Mouse (Mus musculus) C2C12 (cell line): ENCODE data around the gene Zfp579. TPM values are rescaled to one million over a fixed set of nuclear protein-coding genes. Genes with fewer than 3 reads are reported as not detected.

Experiments used
- H3K27me3 ChIP-seq: one replicate; pipeline ENCODE4 v1.6.1; 2011; ENCODE audit not compliant: control insufficient read depth, insufficient read depth, insufficient read length
- H3K36me3 ChIP-seq: one replicate; pipeline ENCODE4 v1.6.1; 2011; ENCODE audit not compliant: control insufficient read depth, insufficient read depth
- H3K4me3 ChIP-seq: one replicate; pipeline ENCODE4 v1.5.1; 2011; ENCODE audit warnings: mild to moderate bottlenecking, control low read depth; ENCODE audit not compliant: poor library complexity, insufficient read depth, severe bottlenecking
- H3K79me2 ChIP-seq: one replicate; pipeline ENCODE4 v1.6.1; 2011; ENCODE audit not compliant: control insufficient read depth, insufficient read depth
- H3K79me3 ChIP-seq: one replicate; pipeline ENCODE4 v1.6.1; 2011; ENCODE audit warnings: low read depth, control low read depth
- H3ac ChIP-seq: one replicate; pipeline ENCODE3; 2011; ENCODE audit warnings: low read depth; ENCODE audit not compliant: control insufficient read depth, insufficient read length
- CEBPB ChIP-seq: IDR thresholded peaks from one replicate; pipeline ENCODE4 v1.6.1; 2011; ENCODE audit warnings: low read depth, mild to moderate bottlenecking, control low read depth, moderate library complexity
- CTCF ChIP-seq: IDR thresholded peaks from one replicate; pipeline ENCODE4 v1.5.1; 2011; ENCODE audit not compliant: control insufficient read depth, insufficient read depth, insufficient read length
- FOSL1 ChIP-seq: IDR thresholded peaks from one replicate; pipeline ENCODE4 v1.8.0; 2011; ENCODE audit warnings: mild to moderate bottlenecking, low read length; ENCODE audit not compliant: poor library complexity, insufficient read depth, severe bottlenecking
- MAX ChIP-seq: IDR thresholded peaks from one replicate; pipeline ENCODE4 v1.6.1; 2011; ENCODE audit warnings: mild to moderate bottlenecking, control low read depth
- MYOD1 ChIP-seq: IDR thresholded peaks from one replicate; pipeline ENCODE4 v1.6.1; 2011; ENCODE audit warnings: low read depth; ENCODE audit not compliant: control insufficient read depth, insufficient read length
- MYOG ChIP-seq: IDR thresholded peaks from one replicate; pipeline ENCODE4 v1.6.1; 2011; ENCODE audit not compliant: control insufficient read depth, insufficient read length; ENCODE audit errors: extremely low read depth
- USF1 ChIP-seq: IDR thresholded peaks from one replicate; pipeline ENCODE4 v1.6.1; 2011; ENCODE audit warnings: low read depth, mild to moderate bottlenecking, control low read depth, moderate library complexity
- polyA plus RNA-seq: library from polyadenylated mRNA; unstranded; fragments of >200 nt; fragmentation: generic; extraction: Trizol; gene quantifications from one replicate; pipeline ENCODE4 v1.2.1, GENCODE M21; 2012; ENCODE audit warnings: missing spikeins

Gene Zfp579
- polyA plus RNA-seq, 1 experiment, result 10.1 TPM

GRCm38 (mm10) chr7:4971068-4971467 lies 24.9 kb downstream of the Zfp579 start, which contains the start of gene Sbk3:
Gene Sbk3, minus strand, starts transcription at chr7:4971168.
- Histone ChIP-seq H3K27me3 (peaks cover 7% of the 10 kb centered on the region), H3ac (no peak within 1 kb of the TSS), H3K36me3 (no peaks in the 10 kb centered on the region), H3K79me3 (no peaks in the 10 kb centered on the region), H3K4me3 (no peak within 1 kb of the TSS), H3K79me2 (no peaks in the 10 kb centered on the region)
- TF ChIP-seq MAX, result no peak
- TF ChIP-seq MYOD1, result no peak
- no peak for TF ChIP-seq CTCF
- no peak for TF ChIP-seq CEBPB
- no peak for TF ChIP-seq USF1
- no peak for TF ChIP-seq FOSL1
- TF ChIP-seq MYOG, result no peak

GRCm38 (mm10) chr7:4964988-4965387 lies 31.0 kb downstream of the Zfp579 start:
- H3K4me3 ChIP-seq, result no peak overlapping the region
- TF ChIP-seq FOSL1 (no peak), MYOD1 (peak; percentile 61), MAX (no peak), CEBPB (no peak), MYOG (no peak), CTCF (no peak), USF1 (no peak)

GRCm38 (mm10) chr7:4964272-4964671 lies 31.7 kb downstream of the Zfp579 start, which contains the start of gene Sbk2:
Gene Sbk2, minus strand, starts transcription at chr7:4964406.
- no peak within 1 kb of the TSS for H3ac ChIP-seq
- no peaks in the 10 kb centered on the region for H3K36me3 ChIP-seq
- no peaks in the 10 kb centered on the region for H3K79me3 ChIP-seq
- H3K4me3 ChIP-seq, result no peak within 1 kb of the TSS
- TF ChIP-seq CTCF (peak; percentile 48), MAX (no peak)
- peaks cover 11% of the 10 kb centered on the region for H3K27me3 ChIP-seq
- H3K79me2 ChIP-seq, result no peaks in the 10 kb centered on the region

More at GRCm38 (mm10) chr7:4964988-4965387, 31.0 kb downstream of the Zfp579 start:
- Histone ChIP-seq H3K79me2 (no peaks in the 10 kb centered on the region), H3K36me3 (no peaks in the 10 kb centered on the region), H3ac (no peak overlapping the region), H3K27me3 (peaks cover 11% of the 10 kb centered on the region), H3K79me3 (no peaks in the 10 kb centered on the region)

GRCm38 (mm10) chr7:4963527-4963926 lies 32.4 kb downstream of the Zfp579 start:
- Histone ChIP-seq H3K79me3 (no peaks in the 10 kb centered on the region), H3K79me2 (no peaks in the 10 kb centered on the region), H3ac (no peak overlapping the region), H3K4me3 (no peak overlapping the region), H3K27me3 (peaks cover 11% of the 10 kb centered on the region), H3K36me3 (no peaks in the 10 kb centered on the region)
- TF ChIP-seq MYOD1, result no peak
- TF ChIP-seq CEBPB, result no peak
- TF ChIP-seq USF1, result no peak
- no peak for TF ChIP-seq FOSL1
- no peak for TF ChIP-seq MYOG
- no peak for TF ChIP-seq MAX
- TF ChIP-seq CTCF, result no peak

GRCm38 (mm10) chr7:4957361-4957760 lies 38.6 kb downstream of the Zfp579 start:
- Histone ChIP-seq H3K4me3 (no peak overlapping the region), H3K79me3 (no peaks in the 10 kb centered on the region), H3K79me2 (no peaks in the 10 kb centered on the region), H3K27me3 (peaks cover 9% of the 10 kb centered on the region), H3K36me3 (no peaks in the 10 kb centered on the region), H3ac (no peak overlapping the region)
- TF ChIP-seq MYOG (no peak), USF1 (no peak), MYOD1 (no peak), FOSL1 (no peak), CEBPB (no peak), MAX (no peak), CTCF (no peak)

GRCm38 (mm10) chr7:4953815-4954445 lies 42.0 kb downstream of the Zfp579 start:
- Histone ChIP-seq H3K79me3 (no peaks in the 10 kb centered on the region), H3ac (no peak overlapping the region), H3K27me3 (peaks cover 9% of the 10 kb centered on the region), H3K79me2 (no peaks in the 10 kb centered on the region), H3K4me3 (no peak overlapping the region), H3K36me3 (no peaks in the 10 kb centered on the region)
- TF ChIP-seq MYOD1 (no peak), CTCF (no peak), MYOG (no peak), CEBPB (no peak), FOSL1 (no peak), USF1 (no peak), MAX (no peak)
